Mouse (Mus musculus) thymus, adult 2 months (tissue): Measurements from ENCODE around the gene Mybpc2.

Source experiments
- CTCF ChIP-seq: fragments of 200-500 bp; IDR thresholded peaks from 2 replicates; pipeline ENCODE4 v1.5.1; 2012; ENCODE audit warnings: mild to moderate bottlenecking, control low read depth, low read length, moderate library complexity, borderline replicate concordance; ENCODE audit not compliant: control insufficient read depth, poor library complexity, insufficient read depth; ENCODE audit errors: extremely low read depth
- POLR2A ChIP-seq: fragments of 200-500 bp; IDR thresholded peaks from 2 replicates; pipeline ENCODE4 v1.6.1; 2012; ENCODE audit warnings: mild to moderate bottlenecking, low read length, control low read depth, moderate library complexity; ENCODE audit not compliant: control insufficient read depth, poor library complexity, insufficient read depth; ENCODE audit errors: extremely low read depth

DNA sequence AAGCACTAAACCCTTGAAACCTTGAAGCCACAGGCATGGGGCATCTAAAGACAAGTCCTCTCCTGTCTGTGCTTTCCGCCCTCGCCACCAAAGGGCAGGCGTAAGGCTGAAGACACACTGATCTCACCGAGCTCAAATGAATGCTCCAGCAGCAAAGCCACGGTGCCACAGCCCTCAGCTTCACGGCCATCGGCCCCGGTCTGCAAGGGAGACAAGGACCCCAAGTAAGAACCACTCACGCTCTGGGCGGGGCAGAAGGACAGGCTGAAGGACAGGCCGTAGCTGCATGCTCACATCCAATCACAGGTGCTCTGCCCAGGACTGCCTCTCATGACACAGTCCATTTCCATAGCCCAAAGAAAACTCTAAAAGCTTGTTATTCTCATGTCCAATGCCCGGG, 29.8 kb downstream of the Mybpc2 start:
- TF ChIP-seq CTCF (no peak), POLR2A (no peak)
